Mouse (Mus musculus) spleen, postnatal 0 days (tissue): Measurements from ENCODE around the gene Secisbp2. TPM values are rescaled to one million over a fixed set of nuclear protein-coding genes. Genes with fewer than 3 reads are reported as not detected.

ENCODE experiments used
- polyA plus RNA-seq: library from polyadenylated mRNA; unstranded; fragments of >200 nt; fragmentation: Nextera tagmentation; extraction: Ambion mirVana; gene quantifications from 2 replicates; pipeline ENCODE4 v1.2.1, GENCODE M21; 2015

The Secisbp2 gene
- polyA plus RNA-seq = 25.5 and 31.3 TPM in 2 replicates

DNA sequence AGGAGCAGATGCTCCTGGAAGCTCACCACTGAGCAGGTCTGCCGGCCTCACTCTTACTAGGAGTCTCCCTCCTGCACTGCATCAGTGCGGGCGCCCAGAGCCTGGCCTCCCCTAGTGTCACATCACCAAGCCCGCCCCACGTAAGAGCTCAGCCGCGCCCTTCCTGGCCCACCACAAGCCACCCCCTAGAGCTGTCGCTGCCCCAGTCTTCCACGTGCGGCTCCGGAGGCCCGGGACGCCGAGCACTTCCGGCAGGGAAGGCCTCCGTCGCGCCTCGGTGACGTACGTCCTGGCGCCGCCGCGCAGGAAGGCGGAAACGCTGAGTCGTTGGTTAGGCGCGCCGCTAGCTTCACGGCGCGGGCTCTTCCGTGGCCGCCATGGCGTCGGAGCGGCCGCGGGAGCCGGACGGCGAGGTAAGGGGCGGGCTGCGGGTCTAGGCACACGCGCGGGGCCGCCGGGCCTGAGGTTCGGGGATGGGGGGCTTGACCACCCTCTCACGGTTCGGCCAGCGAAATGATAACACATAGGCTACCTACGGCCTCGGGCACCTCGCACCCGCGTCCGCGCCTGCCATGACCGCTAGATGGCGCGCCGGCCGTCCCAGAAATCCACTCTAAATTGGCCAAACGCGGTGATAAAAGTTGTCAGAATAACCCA, at the start of gene Secisbp2:
Secisbp2 (plus strand) TSS at position 290 of the 657 bp plus-strand sequence.

DNA sequence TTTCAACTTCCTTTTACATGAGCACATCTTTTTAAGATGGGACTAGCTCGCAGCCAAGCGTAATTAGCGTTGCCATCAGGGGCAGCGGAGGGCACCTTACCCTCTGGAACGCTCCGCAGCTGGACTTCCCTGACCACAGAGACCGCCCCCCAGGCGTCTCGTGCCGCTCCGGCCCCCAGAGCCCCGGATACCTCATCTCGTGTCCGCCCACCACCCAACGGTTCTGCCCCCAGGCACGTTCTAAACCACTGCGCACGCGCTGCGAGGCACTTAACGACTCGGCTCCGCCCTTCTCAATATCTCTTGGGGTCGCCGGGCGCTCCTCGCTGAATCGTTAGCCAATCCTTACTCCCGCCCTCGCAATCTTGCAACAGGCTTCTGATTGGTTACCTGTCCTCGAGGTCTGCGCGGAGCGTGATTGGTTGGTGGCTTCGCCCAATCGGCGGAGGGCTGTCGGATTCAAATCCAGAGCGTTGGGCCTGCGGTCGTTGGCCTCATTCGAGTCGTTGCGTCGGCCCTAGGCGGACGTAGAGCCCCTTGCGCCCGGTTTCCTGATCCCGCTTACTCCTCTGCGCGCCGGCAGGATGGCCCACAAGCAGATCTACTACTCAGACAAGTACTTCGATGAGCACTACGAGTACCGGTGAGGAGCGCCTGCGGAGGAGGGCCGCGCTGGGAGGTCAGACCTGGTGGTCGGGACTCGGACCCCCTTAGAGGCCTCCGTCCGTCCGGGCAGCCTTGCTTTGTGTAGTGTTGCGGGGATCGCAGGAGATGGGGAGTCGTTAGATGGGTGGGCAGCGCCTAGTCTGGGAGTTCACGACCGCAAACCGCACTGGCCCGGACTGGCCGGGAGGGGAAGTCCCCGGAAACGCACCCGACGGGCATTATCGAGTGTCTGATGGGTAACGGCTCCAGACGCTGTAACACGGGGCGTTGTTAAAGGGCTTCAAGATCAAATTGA, 6.4 kb upstream of the Secisbp2 start, which contains the start of gene Cks2:
Cks2 (plus strand) TSS at position 404 of the 961 bp plus-strand sequence.

Other genes starting within 250 kb of the Secisbp2 start
- 0.89 and 1.2 TPM in 2 replicates for gene S1pr3, start 243.1 kb upstream of the Secisbp2 start, polyA plus RNA-seq
- gene Shc3, start 82.3 kb upstream of the Secisbp2 start, polyA plus RNA-seq = 0.06 TPM in 1 of 2 replicates, not detected in the other
- 406 and 480 TPM in 2 replicates for gene Cks2, start 6.5 kb upstream of the Secisbp2 start, polyA plus RNA-seq
- 11.5 and 13.5 TPM in 2 replicates for gene Sema4d, start 142.1 kb downstream of the Secisbp2 start, polyA plus RNA-seq
- gene Gadd45g, start 195.0 kb downstream of the Secisbp2 start, polyA plus RNA-seq = 24.4 and 26.8 TPM in 2 replicates